Mouse (Mus musculus) B cell, adult (primary cell): ENCODE results near the gene Jkamp. TPM values are rescaled to one million over a fixed set of nuclear protein-coding genes. Genes with fewer than 3 reads are reported as not detected.

Experiments
- total RNA-seq: library from RNA; stranded (reverse); gene quantifications from 4 replicates; pipeline ENCODE4 v1.2.4, GENCODE M21; 2023; ENCODE audit not compliant: inconsistent age

Gene Jkamp
- 21.0 to 22.7 TPM (median 22.4 TPM) in 4 replicates for total RNA-seq

DNA sequence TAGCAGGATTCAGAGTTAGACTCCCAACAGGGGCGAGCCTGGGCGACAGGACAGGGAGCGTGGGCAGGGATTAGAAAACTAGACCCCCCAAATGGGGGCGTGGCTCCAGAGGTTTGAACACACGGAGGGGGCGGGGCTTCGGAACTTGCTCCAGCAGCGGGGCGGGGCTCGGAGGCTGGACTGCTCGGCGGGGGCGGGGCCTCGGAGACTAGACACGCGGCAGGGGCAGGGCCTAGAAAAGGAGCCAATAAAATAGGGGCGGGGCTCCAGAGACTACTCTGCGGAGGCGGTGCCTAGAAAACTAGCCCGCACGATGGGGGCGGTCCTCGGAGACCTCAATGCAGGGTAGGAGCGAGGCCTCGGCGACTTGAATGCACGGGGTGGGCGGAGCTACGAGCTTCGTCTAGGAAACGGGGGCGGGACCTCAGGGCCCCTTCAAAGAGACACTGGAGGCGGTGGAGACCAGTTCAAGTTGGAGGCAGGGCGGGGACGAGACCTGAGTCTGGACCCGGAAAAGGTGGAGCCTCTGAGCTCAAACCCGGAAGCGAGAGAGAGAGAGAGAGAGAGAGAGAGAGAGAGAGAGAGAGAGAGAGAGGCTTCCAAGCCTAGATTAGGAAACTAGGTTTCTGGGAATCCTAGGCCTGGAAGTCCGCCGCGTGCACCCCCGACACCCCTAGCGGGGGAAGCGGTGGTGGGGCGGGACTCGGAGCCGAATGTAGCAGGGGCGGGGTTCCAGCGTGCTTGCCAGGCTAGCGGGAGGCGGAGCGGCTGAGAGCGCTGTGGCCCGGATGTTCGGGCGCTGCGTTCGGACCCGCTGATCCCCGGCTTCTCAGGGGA lies at the start of gene Jkamp, which contains the start of gene L3hypdh:
TSS of gene Jkamp (plus strand) at position 261 of the 837 bp plus-strand sequence.
TSS of gene L3hypdh (minus strand) at position 111 of the 837 bp plus-strand sequence.

DNA sequence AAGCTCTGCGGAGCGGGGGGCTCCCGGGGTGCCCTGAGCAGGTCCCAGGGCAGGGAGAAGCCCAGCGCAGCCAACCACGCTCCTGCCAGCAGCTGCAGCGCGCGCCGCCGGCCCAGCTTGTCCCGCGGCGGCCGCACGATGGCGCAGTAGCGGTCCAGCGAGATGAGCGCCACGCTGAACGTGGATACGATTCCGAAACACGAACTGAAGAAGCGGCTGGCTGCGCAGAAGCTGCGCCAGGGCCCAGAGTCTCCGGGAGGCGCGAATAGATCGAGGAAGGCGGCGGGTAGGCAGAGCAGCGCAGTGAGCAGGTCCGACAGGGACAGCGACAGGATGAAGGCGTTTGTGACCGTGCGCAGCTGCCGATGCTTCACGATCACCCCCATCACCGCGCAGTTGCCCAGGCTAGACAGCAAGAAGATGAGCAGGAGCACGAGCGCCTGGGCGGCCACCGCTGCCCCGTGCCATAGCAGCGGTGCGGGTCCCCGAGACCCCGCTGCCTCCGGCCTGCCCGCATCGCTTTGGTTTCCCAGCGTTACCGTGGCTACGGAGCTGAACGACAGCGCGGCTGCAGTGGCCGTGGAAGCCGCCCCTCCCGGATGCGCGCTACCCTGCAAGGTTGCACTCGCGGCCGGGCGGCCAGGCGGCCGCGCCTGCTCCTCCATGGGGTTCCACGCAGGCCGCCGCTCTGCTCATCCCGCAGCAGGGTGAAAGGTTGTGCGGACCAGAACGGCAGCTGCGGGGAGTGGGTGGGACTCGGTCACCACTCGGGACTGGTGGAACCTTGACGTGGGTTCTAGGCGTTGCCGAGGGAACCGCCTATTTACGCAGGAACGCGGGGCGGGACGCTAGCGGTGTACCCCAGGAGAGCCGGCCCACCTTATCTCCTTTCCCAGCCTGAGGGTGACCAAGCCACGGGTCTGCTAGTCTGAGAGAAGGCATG lies 14.8 kb upstream of the Jkamp start, which contains the start of gene Gpr135:
TSS of gene Gpr135 (minus strand) at position 799 of the 943 bp plus-strand sequence.

Other genes with a start within 250 kb of the Jkamp start
- 0.15 to 0.32 TPM in 2 of 4 replicates, not detected in the others for gene Gpr135, start 14.5 kb upstream of the Jkamp start, total RNA-seq
- gene L3hypdh, start 150 bp upstream of the Jkamp start, total RNA-seq = not detected in 4 replicates
- gene Ccdc175, start 99.4 kb downstream of the Jkamp start, total RNA-seq = not detected in 4 replicates